Mouse (Mus musculus) lung, adult 2 months (tissue): Measurements from ENCODE around the gene Arfgap2. TPM values are rescaled to one million over a fixed set of nuclear protein-coding genes. Genes with fewer than 3 reads are reported as not detected.

Source experiments
- DNase-seq: peaks from one replicate; pipeline ENCODE4 v3.0.0; 2022
- H3K4me1 ChIP-seq: fragments of 200-500 bp; 2 replicates; pipeline ENCODE4 v1.6.1; 2011; ENCODE audit warnings: low read length; ENCODE audit not compliant: control insufficient read depth, insufficient read depth
- H3K4me3 ChIP-seq: fragments of 200-500 bp; replicated peaks from 2 replicates; pipeline ENCODE3; 2011; ENCODE audit warnings: low read depth, mild to moderate bottlenecking, control low read depth, low read length; ENCODE audit errors: extremely low read depth
- CTCF ChIP-seq: fragments of 200-500 bp; IDR thresholded peaks from 2 replicates; pipeline ENCODE4 v1.5.1; 2011; ENCODE audit warnings: mild to moderate bottlenecking, low read length, control low read depth; ENCODE audit not compliant: insufficient read depth
- POLR2A ChIP-seq: fragments of 200-500 bp; IDR thresholded peaks from 2 replicates; pipeline ENCODE4 v1.6.1; 2011; ENCODE audit warnings: low read depth, mild to moderate bottlenecking, control low read depth, low read length, borderline replicate concordance; ENCODE audit errors: extremely low read depth
- WGBS: fragments of 180-500 bp; shearing (Covaris S2); methylation state at CpG from one replicate; pipeline ENCODE4 v1.1.7; 2018; 5-methylcytosine and 5-hydroxymethylcytosine counted together
- polyA plus RNA-seq: library from polyadenylated mRNA; depleted of rRNA; stranded (reverse); fragments of >200 nt; gene quantifications from 2 replicates; pipeline ENCODE4 v1.2.3, GENCODE M21; 2012; rRNA removed

Arfgap2 gene
- polyA plus RNA-seq, 1 experiment, result 44.4 TPM

DNA sequence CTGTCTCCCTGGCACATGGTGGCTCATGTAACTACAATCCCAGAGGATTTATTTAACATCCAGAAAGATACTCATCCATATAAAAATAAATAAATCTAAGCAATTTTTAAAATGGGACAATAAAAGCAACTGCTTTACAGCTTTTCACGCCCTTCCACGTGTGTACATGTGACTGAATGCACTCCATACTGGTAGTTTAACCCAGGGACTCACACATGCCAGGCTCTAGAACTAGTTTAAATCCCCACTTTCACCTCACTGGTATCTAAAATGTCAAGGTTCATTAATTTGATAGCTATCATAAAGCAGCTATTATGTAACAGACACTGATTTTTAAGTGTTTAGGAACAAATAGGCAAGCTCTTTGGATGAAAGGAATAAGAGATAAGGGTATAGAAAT, 57.1 kb downstream of the Arfgap2 start:
- Histone ChIP-seq H3K4me1 (peaks cover 4% of the 10 kb centered on the region), H3K4me3 (no peak overlapping the region)
- no peak for DNase-seq
- 92% methylated on average over 2 of the region's 2 CpGs for WGBS
- no peak for TF ChIP-seq POLR2A
- no peak for TF ChIP-seq CTCF

DNA sequence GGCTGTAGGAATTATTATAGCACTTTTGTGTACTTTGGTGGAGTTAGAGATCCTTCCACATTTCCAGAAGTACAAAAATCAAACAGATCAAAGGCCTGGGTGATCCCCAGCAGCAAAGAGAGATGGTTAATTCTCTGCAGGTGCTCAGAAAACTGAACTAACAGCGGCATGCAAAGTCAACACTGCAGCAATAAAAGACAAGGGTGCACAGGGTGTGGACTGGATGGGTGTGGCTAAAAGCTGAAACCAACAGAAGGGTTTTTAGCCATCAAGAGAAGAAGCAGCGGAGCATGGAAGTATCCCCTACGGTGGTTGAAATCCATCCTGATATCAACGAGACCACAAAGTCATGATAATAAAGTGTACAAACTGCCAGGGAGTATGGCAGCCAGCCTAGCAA, 57.7 kb downstream of the Arfgap2 start:
- 60% methylated on average over 4 of the region's 4 CpGs for WGBS
- no peak for TF ChIP-seq CTCF
- TF ChIP-seq POLR2A, result no peak
- no peak for DNase-seq

GRCm38 (mm10) chr2:91324346-91324745, 59.6 kb downstream of the Arfgap2 start:
- TF ChIP-seq POLR2A, result no peak
- no peak for TF ChIP-seq CTCF
- 77% methylated on average over 1 of the region's 1 CpGs for WGBS
- Histone ChIP-seq H3K4me3 (no peak overlapping the region), H3K4me1 (peaks cover 15% of the 10 kb centered on the region)
- no peak for DNase-seq

More for the DNA sequence above, 57.7 kb downstream of the Arfgap2 start:
- no peak overlapping the region for H3K4me3 ChIP-seq
- H3K4me1 ChIP-seq, result peaks cover 8% of the 10 kb centered on the region

DNA sequence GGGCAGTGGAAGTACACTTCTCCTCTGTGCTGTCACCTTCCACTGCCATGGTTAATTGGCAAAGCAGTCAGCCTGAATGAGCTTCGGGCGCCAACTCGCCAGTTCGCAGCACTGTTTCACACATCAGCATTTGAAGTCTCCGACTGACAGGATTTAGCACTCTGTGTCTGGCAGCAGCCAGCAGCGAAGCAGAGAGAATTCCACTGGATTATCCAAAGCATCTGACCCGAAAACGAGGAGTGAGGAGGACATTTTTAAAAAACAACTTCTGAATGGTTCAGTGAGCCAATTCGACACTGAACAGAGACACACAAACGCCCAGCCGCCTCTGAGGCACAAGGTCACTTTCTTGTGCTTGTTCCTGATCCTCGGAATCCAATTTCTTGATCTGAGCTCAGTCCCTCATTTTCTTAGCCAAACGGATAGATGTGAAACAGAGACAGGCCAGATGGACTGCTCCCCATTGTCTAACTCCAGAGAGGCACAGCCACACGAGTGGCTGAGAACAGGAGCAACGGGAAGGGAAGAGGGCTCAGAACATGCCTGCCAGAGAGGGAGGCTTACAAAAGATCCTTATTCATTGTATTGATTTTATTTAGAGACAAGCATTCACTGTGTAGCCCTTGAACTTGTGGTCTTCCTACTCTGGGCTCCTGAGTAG, 60.1 kb downstream of the Arfgap2 start:
- Histone ChIP-seq H3K4me1 (peaks cover 15% of the 10 kb centered on the region), H3K4me3 (no peak overlapping the region)
- WGBS, result 66% methylated on average over 15 of the region's 15 CpGs
- DNase-seq, result no peak
- TF ChIP-seq POLR2A, result no peak
- no peak for TF ChIP-seq CTCF

Other genes with a start within 250 kb of the Arfgap2 start
- gene Rapsn, start 229.4 kb upstream of the Arfgap2 start, polyA plus RNA-seq, result 2.6 and 4.7 TPM in 2 replicates
- gene Psmc3, start 211.0 kb upstream of the Arfgap2 start, polyA plus RNA-seq, result 51.7 and 76.9 TPM in 2 replicates
- gene Slc39a13, start 194.6 kb upstream of the Arfgap2 start, polyA plus RNA-seq, result 88.2 and 101 TPM in 2 replicates
- gene Spi1, start 182.6 kb upstream of the Arfgap2 start, polyA plus RNA-seq, result 65.7 and 70.7 TPM in 2 replicates
- 7.0 and 11.2 TPM in 2 replicates for gene Mybpc3, start 146.8 kb upstream of the Arfgap2 start, polyA plus RNA-seq
- 21.7 and 31.3 TPM in 2 replicates for gene Madd, start 81.1 kb upstream of the Arfgap2 start, polyA plus RNA-seq
- 97.4 and 102 TPM in 2 replicates for gene Nr1h3, start 62.1 kb upstream of the Arfgap2 start, polyA plus RNA-seq
- 20.7 and 25.0 TPM in 2 replicates for gene Acp2, start 62.1 kb upstream of the Arfgap2 start, polyA plus RNA-seq
- gene Ddb2, start 28.0 kb upstream of the Arfgap2 start, polyA plus RNA-seq, result 11.8 and 13.9 TPM in 2 replicates
- 27.7 and 55.1 TPM in 2 replicates for gene Pacsin3, start 9.0 kb upstream of the Arfgap2 start, polyA plus RNA-seq
- 19.2 and 27.0 TPM in 2 replicates for gene 1110051M20Rik, start 179.7 kb downstream of the Arfgap2 start, polyA plus RNA-seq
- 47.6 and 55.6 TPM in 2 replicates for gene Lrp4, start 192.5 kb downstream of the Arfgap2 start, polyA plus RNA-seq